Mouse (Mus musculus): ENCODE measurements around the gene Polr2b.

Gene Polr2b

DNA sequence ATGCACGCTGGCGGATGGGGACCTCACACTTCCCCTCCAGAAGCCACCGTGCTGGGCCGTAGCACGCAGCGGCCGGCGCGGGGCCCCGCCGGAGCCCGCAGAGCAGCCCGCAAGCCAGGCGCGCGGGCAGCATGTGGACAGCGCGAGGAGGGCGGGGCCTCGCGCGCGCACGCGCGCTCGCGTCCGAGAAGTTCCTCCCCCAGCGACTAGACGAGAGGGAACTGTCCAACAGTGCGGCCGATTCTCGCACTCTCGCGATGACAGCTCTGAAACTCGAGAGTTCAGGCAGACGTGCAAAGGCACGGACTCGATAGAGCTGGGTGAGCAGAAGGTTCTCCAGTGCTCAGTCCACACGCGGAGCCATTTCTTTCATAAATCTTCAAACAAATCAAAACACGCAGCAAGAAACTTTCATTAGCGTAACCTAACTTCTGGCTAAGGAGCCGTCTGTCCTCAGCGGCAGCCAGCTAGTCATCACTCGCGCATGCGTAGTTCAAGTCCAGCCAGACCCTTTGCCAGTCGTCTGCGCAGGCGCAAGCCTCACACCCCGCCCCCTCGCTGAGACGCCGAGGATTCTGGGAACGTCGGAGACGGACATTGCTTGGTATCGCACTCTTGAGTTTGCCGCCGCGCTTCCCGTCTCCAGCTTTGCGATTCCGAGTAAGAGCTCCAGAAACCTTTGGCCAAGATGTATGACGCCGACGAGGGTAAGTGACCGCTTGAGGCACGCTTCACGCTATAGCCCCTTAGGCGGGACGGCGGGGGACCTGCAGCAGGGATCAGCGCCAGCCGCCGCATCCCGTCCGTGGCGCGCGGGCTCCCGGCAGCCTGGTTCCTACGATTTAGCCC, at the start of gene Polr2b, which contains the start of gene Noa1:
TSS of gene Polr2b (plus strand) at position 224 of the 849 bp plus-strand sequence.
TSS of gene Noa1 (minus strand) at position 161 of the 849 bp plus-strand sequence.
- in situ Hi-C loops (cut with MboI; ENCODE audit: unreplicated experiment in 2 of 2): loop anchor here in 1 of 2 experiments (5.0 kb wide), 1 partner anchor 38 kb away; no protein-coding TSS in a partner anchor

DNA sequence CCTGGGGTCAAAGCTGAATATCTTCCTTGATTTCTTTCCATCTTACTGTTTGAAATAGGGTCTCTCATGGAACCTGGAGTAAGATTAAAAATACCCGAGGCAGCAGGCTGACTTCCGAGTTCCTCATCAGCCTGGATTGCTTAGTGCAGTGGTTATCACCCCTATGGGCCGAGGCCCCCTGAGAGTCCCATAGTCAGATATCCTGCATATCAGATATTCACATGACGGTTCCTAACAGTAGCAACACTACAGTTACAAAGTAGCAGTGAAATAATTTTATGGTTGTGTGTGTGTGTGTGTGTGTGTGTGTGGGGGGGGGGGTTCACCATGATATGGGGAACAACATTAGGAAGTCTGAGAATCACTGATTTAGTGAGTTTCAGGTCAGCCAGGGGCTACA, 48.8 kb upstream of the Polr2b start:
- in situ Hi-C loops (cut with MboI; ENCODE audit: unreplicated experiment in 2 of 2): no loop called here

DNA sequence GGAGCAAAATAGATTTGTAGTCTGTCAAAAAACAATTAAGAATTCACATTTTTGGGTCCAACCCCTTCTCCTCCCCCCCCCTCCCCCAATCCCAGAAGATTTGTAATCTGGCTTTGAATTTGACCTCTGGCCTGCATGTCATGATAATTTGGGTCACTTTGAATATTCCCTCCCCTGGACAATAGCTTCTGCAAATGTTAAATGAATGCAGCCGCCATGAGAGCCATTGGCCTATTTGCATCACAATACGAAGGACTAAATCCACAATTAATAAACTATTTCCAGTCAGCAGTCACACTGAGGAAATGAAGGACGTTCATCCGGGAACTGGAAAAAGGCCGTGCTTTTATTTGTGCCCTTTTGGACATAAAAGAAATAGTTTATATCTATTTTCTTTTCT, 47.8 kb upstream of the Polr2b start:
- in situ Hi-C loops (cut with MboI; ENCODE audit: unreplicated experiment in 2 of 2): no loop called here

DNA sequence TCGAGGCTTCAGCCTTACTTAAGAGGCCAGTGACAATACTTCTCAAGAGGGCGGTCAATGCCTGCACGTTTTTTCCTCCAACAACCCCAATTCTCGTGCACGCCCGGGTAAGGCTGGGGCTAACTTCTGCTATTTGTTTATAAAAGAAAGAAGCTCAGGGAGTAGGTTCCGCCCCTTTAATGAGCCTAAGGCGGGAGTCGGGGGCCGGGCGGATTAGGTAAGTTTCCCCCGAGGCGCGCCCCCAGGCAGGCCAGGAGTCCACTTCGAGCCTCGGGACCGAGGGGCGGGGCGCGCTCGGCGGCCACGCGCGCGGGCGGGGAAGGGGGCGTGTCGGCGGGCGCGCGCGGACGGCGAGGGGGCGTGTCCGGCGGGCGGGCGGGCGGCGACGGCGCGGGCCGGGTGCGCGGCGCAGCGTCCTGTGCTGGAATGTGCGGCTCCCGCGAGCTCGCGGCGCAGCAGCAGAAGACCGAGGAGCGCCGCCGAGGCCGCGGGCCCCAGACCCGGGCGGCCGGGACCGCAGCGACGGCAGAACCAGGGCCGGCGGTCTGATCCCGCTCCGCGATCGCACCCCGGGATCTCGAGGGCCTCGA, 44.8 kb upstream of the Polr2b start, which contains the start of gene Rest:
TSS of gene Rest (plus strand) at position 411 of the 590 bp plus-strand sequence.
- in situ Hi-C loops (cut with MboI; ENCODE audit: unreplicated experiment in 2 of 2): no loop called here

DNA sequence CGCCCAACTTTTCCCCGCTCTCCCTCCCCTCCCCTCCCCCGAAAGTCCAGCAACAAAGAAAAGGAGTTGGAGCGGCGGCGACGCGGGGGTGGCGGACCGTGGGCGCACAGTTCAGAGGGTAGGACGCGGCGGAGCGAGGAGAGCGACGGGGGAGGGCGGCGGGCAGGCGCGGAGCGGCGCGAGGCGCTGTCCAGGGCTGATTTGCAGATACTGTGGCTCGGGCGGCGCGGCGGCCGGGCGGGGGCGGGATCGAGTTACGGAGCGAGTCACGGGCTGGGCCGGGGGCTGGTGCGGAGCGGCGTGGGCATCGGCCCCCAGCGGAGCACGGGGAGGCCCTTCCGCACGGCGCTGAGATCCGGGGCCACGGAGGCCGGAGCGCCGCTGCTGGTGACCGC, 44.3 kb upstream of the Polr2b start:
- in situ Hi-C loops (cut with MboI; ENCODE audit: unreplicated experiment in 2 of 2): no loop called here

DNA sequence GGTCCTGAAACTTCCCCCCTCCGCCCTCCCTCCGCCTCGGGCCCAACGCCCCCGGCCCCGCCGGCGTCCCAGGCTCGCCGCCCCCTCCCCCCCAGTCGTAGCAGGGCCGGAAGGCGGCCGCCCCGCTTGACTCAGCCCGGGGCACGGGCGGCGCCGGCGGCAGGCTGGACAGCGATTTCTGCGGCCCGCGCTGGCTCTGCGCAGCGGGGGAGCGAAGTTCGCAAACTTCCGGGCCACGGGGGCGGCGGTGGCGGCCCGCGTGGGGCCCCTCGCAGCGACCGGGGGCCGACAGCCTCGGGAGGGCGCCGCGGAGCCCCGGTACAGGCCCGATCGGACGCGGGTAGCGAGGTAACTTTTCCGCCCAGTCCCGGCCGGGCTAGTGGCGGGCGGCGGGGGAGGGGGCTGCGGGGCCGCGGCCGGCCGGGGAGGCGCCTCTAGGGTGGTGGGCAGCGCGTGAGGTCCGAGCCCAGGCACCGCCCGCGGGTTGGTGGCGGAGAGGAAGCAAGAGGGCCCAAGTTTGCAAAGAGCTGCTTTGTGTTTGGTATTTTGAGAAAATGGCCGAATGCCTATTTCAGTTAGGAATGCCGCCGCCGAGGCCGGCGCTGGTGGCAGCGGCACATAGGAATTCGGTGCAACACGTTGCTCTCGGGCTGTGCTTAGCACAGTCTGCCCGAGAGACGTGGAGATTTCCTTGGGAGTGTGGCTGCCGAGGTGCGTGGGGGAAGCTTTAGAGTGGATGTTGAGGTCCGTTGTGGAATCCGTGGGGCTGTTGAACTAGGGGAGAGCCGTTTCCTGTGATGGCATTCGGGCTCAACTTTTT, 43.7 kb upstream of the Polr2b start:
- in situ Hi-C loops (cut with MboI; ENCODE audit: unreplicated experiment in 2 of 2): no loop called here

DNA sequence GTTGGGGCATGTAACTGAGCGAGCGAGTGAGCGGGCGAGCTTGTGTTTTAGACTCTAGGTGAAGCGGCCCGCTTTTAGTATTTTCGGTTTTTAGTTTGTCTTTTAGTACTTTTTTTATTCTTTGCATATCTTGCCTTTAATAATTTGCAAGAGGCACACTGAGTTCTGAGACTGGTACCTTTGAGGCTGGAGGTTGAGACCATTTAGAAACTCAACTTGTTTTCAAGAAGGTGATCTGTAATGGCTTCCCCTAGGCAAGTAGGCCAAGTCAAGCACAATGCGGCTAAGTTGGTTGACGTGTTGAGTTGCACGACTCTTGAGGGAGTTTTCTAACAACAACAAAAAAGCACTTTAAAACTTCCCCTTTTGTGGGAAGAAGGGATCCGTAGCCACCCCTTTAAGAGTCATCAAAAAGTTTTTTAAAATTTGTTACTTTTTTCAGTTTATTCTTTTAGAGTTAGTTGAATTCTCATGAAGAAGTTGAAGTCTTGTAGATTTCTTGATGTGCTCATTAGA, 43.0 kb upstream of the Polr2b start:
- in situ Hi-C loops (cut with MboI; ENCODE audit: unreplicated experiment in 2 of 2): no loop called here

DNA sequence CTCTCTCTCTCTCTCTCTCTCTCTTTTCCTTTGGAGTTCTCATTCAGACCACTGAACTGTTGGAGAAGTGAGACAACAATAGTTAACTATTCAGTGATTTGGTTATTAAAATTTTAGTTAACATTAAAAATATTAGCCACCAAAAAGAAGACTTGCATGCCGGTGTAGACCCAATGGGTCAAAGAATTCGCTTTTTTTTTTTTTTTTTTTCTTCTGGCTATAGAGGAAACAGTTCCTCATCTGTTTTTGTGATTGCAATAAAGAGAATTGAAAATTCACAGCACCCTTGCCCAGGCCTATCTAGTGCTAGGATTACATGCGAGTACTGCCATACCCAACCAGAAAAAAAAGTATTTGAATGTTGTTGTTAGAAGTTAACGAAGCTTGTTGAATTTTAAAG, 42.5 kb upstream of the Polr2b start:
- in situ Hi-C loops (cut with MboI; ENCODE audit: unreplicated experiment in 2 of 2): no loop called here

DNA sequence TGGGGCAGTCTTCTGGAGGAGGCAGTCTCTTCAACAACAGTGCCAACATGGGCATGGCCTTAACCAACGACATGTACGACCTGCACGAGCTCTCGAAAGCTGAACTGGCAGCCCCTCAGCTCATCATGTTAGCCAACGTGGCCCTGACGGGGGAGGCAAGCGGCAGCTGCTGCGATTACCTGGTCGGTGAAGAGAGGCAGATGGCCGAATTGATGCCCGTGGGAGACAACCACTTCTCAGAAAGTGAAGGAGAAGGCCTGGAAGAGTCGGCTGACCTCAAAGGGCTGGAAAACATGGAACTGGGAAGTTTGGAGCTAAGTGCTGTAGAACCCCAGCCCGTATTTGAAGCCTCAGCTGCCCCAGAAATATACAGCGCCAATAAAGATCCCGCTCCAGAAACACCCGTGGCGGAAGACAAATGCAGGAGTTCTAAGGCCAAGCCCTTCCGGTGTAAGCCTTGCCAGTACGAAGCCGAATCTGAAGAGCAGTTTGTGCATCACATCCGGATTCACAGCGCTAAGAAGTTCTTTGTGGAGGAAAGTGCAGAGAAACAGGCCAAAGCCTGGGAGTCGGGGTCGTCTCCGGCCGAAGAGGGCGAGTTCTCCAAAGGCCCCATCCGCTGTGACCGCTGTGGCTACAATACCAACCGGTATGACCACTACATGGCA, 41.9 kb upstream of the Polr2b start:
- in situ Hi-C loops (cut with MboI; ENCODE audit: unreplicated experiment in 2 of 2): no loop called here

DNA sequence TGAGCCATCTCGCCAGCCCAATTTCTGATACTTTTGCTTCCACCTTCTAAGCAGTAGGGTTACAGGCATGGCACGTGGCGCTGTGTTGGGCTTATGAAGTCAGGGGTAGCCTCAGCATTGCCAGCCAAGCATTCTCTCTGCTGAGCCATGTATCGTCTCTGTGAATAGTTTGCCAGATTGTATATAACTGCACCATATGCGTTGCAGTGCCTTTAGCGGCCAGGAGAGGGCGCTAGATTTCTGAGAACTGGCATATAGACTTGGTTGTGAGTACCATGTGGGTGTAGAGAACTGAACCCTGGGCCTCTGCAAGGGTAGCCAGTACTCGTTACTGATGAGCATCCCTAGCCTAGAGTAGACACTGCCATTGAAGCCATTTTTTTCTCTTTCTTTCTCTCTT, 40.5 kb upstream of the Polr2b start:
- in situ Hi-C loops (cut with MboI; ENCODE audit: unreplicated experiment in 2 of 2): no loop called here

DNA sequence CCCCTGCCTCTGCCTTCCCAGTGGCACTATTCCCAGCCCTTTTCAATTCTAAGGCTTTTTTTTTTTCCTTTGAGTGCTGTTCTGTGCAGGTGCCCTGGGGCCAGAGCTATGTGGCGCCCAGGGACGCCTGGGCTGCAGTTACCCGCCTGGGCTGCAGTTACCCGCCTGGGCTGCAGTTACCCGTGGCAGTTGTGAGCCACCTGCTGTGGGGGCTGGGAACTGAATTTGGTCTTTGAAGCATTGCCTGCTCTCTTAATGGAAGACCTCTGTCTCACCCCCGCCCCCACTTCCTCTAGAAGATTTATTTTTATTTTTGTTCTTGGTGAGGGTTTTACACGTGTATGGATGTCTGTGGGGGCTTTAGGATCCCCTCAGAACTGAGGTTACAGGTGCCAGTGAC, 36.8 kb upstream of the Polr2b start:
- in situ Hi-C loops (cut with MboI; ENCODE audit: unreplicated experiment in 2 of 2): loop anchor here in 1 of 2 experiments (5.0 kb wide), 1 partner anchor 34 kb away; no protein-coding TSS in a partner anchor

DNA sequence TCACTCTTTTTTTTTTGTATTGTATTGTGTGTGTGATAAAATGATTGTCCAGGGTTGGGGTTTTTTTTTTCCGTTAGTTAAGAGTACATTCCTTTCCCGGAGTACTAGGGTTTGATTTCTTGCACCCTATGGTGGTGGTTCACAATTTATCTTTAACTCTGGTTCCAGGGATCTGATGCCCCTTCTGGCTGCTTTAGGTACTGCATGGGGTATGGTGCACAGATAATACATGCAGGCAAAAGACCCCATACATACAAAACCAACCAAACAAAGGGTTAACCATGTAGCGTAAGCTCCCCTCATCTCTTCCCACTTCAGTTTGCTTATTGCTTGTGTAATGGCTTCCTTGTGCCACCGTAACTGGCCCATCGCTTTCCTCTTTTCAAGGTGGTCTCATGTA, 34.0 kb upstream of the Polr2b start:
- in situ Hi-C loops (cut with MboI; ENCODE audit: unreplicated experiment in 2 of 2): no loop called here

DNA sequence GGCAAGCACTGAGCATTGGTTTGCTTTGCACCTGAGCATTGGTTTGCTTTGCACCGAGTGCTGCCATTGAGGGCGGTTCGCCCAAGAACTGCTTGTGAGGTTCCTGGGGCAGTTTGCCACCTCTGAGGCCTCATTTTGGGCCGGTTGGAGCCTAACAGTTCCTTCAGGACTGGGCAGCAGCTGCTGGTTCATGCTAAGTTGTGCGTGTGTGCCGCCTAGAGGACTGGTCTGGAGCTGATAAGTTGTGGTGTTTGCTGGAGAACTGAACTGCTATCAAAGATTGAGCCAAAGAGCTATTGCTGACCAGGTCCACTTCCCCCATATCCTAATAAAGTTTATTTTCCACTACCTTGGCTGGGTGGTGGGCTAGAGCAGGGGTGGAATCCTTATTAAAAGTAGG, 32.7 kb upstream of the Polr2b start:
- in situ Hi-C loops (cut with MboI; ENCODE audit: unreplicated experiment in 2 of 2): no loop called here

DNA sequence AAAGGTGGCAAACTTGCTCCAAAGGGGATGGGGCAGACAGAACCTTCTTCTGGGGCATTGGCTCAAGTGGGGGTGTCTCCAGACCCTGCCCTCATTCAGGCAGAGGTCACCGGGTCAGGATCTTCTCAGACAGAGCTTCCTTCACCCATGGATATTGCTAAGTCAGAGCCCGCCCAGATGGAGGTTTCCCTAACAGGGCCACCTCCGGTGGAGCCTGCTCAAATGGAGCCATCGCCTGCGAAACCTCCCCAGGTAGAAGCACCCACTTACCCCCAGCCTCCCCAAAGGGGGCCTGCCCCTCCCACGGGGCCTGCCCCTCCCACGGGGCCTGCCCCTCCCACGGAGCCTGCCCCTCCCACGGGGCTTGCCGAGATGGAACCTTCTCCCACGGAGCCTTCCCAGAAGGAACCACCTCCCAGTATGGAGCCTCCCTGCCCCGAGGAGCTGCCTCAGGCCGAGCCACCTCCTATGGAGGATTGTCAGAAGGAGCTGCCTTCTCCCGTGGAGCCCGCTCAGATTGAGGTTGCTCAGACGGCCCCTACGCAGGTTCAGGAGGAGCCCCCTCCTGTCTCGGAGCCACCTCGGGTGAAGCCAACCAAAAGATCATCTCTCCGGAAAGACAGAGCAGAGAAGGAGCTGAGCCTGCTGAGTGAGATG, 28.3 kb upstream of the Polr2b start:
- in situ Hi-C loops (cut with MboI; ENCODE audit: unreplicated experiment in 2 of 2): no loop called here

DNA sequence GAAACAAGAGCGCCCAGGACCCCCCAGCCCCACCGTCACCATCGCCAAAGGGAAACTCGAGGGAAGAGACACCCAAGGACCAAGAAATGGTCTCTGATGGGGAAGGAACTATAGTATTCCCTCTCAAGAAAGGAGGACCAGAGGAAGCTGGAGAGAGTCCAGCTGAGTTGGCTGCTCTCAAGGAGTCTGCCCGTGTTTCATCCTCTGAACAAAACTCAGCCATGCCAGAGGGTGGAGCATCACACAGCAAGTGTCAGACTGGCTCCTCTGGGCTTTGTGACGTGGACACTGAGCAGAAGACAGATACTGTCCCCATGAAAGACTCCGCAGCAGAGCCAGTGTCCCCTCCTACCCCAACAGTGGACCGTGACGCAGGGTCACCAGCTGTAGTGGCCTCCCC, 27.7 kb upstream of the Polr2b start:
- in situ Hi-C loops (cut with MboI; ENCODE audit: unreplicated experiment in 2 of 2): no loop called here

DNA sequence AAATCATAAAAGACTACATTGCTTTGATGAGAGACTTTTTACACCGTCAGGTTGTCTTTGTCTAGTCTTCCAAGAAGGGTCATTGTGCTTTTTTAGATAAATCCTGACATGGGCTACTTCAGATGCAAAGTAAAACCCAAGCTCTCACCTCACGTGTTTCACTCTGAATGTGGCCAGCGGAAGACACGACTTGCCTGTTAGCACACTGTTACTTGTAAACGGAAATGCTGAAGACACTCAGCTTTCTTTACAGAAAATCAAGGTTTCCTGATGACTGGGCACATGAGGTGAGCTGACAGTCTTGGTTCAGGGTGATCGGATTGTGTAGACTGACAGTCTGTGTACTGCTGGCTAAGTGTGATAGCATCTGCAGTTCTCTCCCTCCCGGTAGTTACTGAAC, 24.3 kb upstream of the Polr2b start:
- in situ Hi-C loops (cut with MboI; ENCODE audit: unreplicated experiment in 2 of 2): no loop called here

DNA sequence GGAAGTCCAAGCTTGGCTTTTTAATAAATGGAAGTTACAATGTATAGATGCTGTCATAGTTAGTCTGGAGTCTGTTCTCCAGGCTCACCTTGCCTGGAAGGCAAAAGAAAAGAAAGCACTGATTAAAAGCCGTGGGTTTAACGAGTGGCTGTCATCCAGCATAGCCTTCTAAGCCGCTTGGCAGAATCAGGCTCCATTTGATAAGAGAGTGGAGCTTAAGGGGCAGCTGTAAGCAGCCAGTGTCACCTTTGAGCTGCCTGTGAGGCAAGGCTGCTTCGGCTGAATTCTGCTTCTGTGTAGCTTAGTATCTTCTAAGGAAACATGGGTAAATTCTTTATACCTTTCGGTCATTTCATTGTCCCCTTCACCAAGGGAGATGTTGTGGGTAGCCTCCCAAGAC, 23.0 kb upstream of the Polr2b start:
- in situ Hi-C loops (cut with MboI; ENCODE audit: unreplicated experiment in 2 of 2): no loop called here

DNA sequence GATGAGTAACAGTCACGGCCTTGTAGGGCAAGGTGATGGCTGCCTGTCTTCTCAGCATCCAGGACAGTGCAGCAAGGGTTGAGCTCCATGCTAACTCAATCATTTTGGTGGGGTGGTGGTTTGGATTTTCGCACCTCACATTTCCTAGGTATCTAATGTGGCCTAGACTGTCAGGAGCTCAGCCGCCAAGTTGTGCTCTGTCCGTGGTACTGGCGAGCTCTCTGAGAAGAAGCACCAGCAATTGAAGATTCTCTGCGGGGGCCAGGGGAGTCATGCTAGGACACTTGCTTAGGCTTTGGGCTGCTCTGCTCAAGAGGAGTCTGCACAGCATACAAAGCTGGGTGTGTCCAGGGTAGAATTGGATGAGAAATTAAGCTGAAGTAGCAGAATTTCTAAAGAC, 22.0 kb upstream of the Polr2b start:
- in situ Hi-C loops (cut with MboI; ENCODE audit: unreplicated experiment in 2 of 2): no loop called here

DNA sequence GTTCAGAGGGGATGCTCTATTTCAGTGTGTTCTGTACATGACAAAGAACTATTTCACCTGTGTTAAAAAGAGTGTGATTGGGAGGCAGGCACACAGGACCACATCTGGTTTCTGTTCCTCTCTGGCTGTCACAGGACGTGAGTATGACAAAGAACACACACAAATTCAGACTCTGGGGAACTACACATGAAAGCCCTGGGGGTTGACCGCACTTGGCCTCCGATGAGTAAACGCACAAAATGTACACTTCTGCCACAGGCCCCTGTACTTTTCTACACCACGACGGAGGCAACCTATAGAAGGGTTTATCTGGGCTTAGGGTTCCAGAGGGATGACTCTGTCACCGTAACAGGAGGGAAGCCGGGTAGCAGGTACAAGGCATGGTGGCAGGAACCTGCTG, 20.3 kb upstream of the Polr2b start:
- in situ Hi-C loops (cut with MboI; ENCODE audit: unreplicated experiment in 2 of 2): no loop called here

DNA sequence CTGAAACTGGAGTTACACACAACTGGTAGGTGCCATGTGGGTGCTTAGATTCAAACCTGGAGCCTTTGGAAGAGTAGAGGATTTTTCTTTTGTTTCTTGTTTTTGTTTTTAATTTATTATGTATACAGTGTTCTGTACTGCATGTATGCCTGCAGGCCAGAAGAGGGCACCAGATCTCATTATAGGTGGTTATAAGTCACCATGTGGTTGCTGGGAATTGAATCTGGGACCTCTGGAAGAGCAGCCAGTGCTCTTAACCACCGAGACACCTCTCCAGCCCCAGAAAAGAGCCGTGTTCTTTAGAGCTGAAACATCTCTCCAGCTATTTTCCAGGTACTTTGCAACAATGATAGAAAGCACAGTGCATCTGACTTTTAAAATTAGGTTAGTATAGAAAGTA, 19.3 kb upstream of the Polr2b start:
- in situ Hi-C loops (cut with MboI; ENCODE audit: unreplicated experiment in 2 of 2): no loop called here
